Mouse (Mus musculus) midbrain, embryonic 14.5 days (tissue): ENCODE measurements around the gene Nat8f6. TPM values are rescaled to one million over a fixed set of nuclear protein-coding genes. Genes with fewer than 3 reads are reported as not detected.
"Not testable (repeated sequence)": the region's sequence is repeated elsewhere in the genome, so short reads cannot be mapped to it uniquely, and the experiment has no call there.

Experiments
- ATAC-seq: fragments of 200-750 bp; cut with Nextera tagmentation; 2 replicates; pipeline ENCODE4 v1.8.0; 2017; ENCODE audit warnings: moderate number of reproducible peaks, moderate library complexity; ENCODE audit not compliant: low FRiP score, low TSS enrichment
- DNase-seq: peaks from one replicate; pipeline ENCODE4 v3.0.0-alpha.2; 2015
- H3K27ac ChIP-seq: fragments of 300-500 bp; sonication (generic); replicated peaks from 2 replicates; pipeline ENCODE4 v1.5.1; 2014; ENCODE audit warnings: mild to moderate bottlenecking, low read depth, low read length, moderate library complexity
- H3K27me3 ChIP-seq: fragments of 300-500 bp; sonication (generic); 2 replicates; pipeline ENCODE4 v1.6.1; 2014; ENCODE audit warnings: low read length, control low read depth, mixed read lengths; ENCODE audit not compliant: control insufficient read depth, insufficient read depth
- H3K36me3 ChIP-seq: fragments of 300-500 bp; sonication (generic); 2 replicates; pipeline ENCODE4 v1.6.1; 2014; ENCODE audit warnings: low read length, control low read depth; ENCODE audit not compliant: control insufficient read depth, insufficient read depth
- H3K4me1 ChIP-seq: fragments of 300-500 bp; sonication (generic); 2 replicates; pipeline ENCODE4 v1.6.1; 2014; ENCODE audit warnings: mild to moderate bottlenecking, antibody characterized with exemption, low read length, control low read depth; ENCODE audit not compliant: control insufficient read depth, insufficient read depth
- H3K4me2 ChIP-seq: fragments of 300-500 bp; sonication (generic); 2 replicates; pipeline ENCODE4 v1.6.1; 2014; ENCODE audit warnings: mild to moderate bottlenecking, low read length, moderate library complexity
- H3K4me3 ChIP-seq: fragments of 300-500 bp; sonication (generic); replicated peaks from 2 replicates; pipeline ENCODE4 v1.5.1; 2014; ENCODE audit warnings: low read depth, low read length
- H3K9ac ChIP-seq: fragments of 300-500 bp; sonication (generic); replicated peaks from 2 replicates; pipeline ENCODE4 v1.6.1; 2014; ENCODE audit warnings: mild to moderate bottlenecking, low read length, moderate library complexity
- H3K9me3 ChIP-seq: fragments of 300-500 bp; sonication (generic); 2 replicates; pipeline ENCODE4 v1.6.1; 2016; ENCODE audit warnings: low read length, control low read depth, mixed read lengths; ENCODE audit not compliant: control insufficient read depth
- WGBS: fragments of 180-500 bp; shearing (Covaris S2); extraction: QIAGEN DNeasy Blood & Tissue Kit; methylation state at CpG from one replicate; pipeline ENCODE4 v1.1.7; 2014; 5-methylcytosine and 5-hydroxymethylcytosine counted together
- polyA plus RNA-seq: library from polyadenylated mRNA; unstranded; fragments of >200 nt; fragmentation: Nextera tagmentation; extraction: Ambion mirVana; gene quantifications from 2 replicates; pipeline ENCODE4 v1.2.1, GENCODE M21; 2014

Gene Nat8f6
- polyA plus RNA-seq, 1 experiment from 2014 or later, result not detected

DNA sequence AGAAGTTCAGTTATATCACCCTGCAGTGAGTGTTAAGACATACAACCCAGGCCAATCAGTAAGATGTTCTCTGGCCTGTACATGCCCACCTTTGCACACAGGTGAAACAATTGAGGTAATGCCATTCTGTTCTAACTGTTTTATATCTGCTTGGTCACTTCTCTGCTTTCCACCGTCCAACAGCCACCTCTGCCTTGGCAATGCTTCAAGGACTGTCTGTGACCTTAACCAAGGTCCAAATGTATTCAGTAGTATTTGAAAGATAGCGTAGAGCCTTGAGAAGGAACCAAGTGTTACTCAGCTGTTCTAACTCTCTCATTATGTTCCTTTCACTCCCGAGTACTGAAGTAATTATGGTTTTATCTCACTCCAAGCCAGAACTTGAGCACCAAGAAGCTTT lies 41.8 kb upstream of the Nat8f6 start:
- Histone ChIP-seq H3K36me3 (no peaks in the 10 kb centered on the region), H3K4me3 (no peak overlapping the region), H3K4me1 (no peaks in the 10 kb centered on the region), H3K9me3 (no peaks in the 10 kb centered on the region), H3K9ac (no peak overlapping the region), H3K27me3 (no peaks in the 10 kb centered on the region), H3K4me2 (no peak overlapping the region), H3K27ac (no peak overlapping the region)
- 89% methylated on average over 3 of the region's 3 CpGs for whole genome bisulfite sequencing
- ATAC-seq, result no peak
- no peak for DNase-seq

- Histone ChIP-seq H3K9ac (no peak overlapping the region), H3K27me3 (no peaks in the 10 kb centered on the region), H3K4me1 (no peaks in the 10 kb centered on the region), H3K4me2 (no peak overlapping the region), H3K9me3 (no peaks in the 10 kb centered on the region), H3K4me3 (no peak overlapping the region), H3K27ac (no peak overlapping the region), H3K36me3 (no peaks in the 10 kb centered on the region)
- WGBS, result 88% methylated on average over 3 of the region's 3 CpGs
- ATAC-seq (no peak), DNase-seq (no peak)
Observed at GRCm38 (mm10) chr6:85861247-85861646, 40.5 kb upstream of the Nat8f6 start.

DNA sequence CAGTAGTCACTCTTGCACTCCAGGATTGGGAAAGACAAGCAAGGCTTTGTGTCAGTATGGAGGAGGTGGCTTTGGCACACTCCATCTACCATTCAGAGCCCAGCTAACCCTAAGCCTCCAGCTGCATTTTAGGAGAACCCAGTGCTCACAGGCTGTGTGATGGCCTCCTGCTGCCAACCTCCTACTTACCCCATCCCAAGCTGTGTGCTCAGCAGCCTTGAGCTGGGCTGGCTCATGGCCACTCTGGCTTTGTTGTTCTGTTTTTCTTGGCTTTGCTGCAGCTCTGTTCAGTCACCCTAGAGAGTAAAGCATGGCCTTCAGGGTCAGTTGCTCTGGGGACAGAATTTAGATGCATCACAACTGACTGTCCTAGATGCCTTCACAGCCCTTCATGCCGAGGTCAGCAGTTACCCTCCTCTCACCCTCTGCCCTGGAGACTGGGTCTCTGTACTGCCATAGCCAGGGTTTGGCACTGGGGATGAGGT lies 35.5 kb upstream of the Nat8f6 start:
- ATAC-seq, result peak; percentile 17; the same call in 1 of the 2 replicates
- no peaks in the 10 kb centered on the region for H3K27me3 ChIP-seq
- no peak overlapping the region for H3K4me3 ChIP-seq
- no peaks in the 10 kb centered on the region for H3K9me3 ChIP-seq
- WGBS, result 75% methylated on average over 1 of the region's 1 CpGs
- no peaks in the 10 kb centered on the region for H3K4me1 ChIP-seq
- no peak overlapping the region for H3K27ac ChIP-seq
- no peaks in the 10 kb centered on the region for H3K36me3 ChIP-seq
- H3K9ac ChIP-seq, result no peak overlapping the region
- peak; percentile 25 for DNase-seq
- no peak overlapping the region for H3K4me2 ChIP-seq

DNA sequence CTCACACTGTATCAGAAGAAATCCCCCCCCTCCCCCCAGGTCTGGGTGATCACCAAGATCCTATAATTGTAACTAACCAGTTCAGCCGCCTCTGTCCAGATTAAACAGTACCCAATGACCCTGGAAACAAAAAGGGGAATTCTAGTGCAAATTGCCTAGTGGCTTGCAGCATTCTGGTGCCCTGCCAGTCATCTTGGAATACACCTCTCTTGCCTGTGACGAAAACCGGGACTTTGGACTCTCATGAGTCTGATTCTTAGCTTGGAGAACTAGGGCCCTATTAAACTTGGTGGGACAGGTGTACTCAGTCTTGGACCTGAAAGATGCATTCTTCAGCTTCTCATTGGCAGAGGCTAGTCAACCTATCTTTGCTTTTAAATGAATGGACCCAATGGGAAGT lies 32.7 kb upstream of the Nat8f6 start:
- no peak overlapping the region for H3K9ac ChIP-seq
- H3K36me3 ChIP-seq, result no peaks in the 10 kb centered on the region
- H3K27ac ChIP-seq, result no peak overlapping the region
- H3K4me1 ChIP-seq, result no peaks in the 10 kb centered on the region
- no peaks in the 10 kb centered on the region for H3K9me3 ChIP-seq
- DNase-seq, result no peak
- no peak overlapping the region for H3K4me2 ChIP-seq
- no peak overlapping the region for H3K4me3 ChIP-seq
- no peak for ATAC-seq
- 85% methylated on average over 3 of the region's 3 CpGs for WGBS
- no peaks in the 10 kb centered on the region for H3K27me3 ChIP-seq

GRCm38 (mm10) chr6:85851062-85851773 lies 30.5 kb upstream of the Nat8f6 start:
- 91% methylated on average over 7 of the region's 7 CpGs for WGBS
- DNase-seq (no peak), ATAC-seq (no peak)
- no peaks in the 10 kb centered on the region for H3K9me3 ChIP-seq
- H3K9ac ChIP-seq, result no peak overlapping the region
- no peak overlapping the region for H3K4me2 ChIP-seq
- H3K36me3 ChIP-seq, result no peaks in the 10 kb centered on the region
- H3K4me1 ChIP-seq, result no peaks in the 10 kb centered on the region
- no peaks in the 10 kb centered on the region for H3K27me3 ChIP-seq
- no peak overlapping the region for H3K27ac ChIP-seq
- no peak overlapping the region for H3K4me3 ChIP-seq

DNA sequence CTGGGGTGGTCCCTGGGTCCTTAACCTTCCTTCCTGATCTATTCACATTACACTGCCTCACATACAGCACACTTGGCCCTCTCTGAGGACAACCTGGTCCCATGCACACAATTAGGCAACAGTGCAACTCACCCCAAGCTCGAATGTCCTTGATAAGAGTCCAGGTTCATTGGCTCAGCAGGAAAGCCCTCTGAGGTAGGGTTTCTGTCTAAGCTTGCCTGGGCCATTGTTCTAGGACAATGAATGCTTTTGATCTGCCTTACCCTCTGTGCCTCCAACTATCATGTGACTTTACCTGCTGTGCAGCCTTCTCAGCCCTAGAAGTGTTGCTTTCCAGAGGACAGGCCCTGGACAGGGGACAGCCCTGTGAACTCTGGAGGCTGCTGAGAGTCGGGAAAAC lies 28.5 kb upstream of the Nat8f6 start:
- Histone ChIP-seq H3K4me1 (no peaks in the 10 kb centered on the region), H3K27ac (no peak overlapping the region), H3K27me3 (no peaks in the 10 kb centered on the region), H3K4me3 (no peak overlapping the region), H3K9ac (no peak overlapping the region), H3K9me3 (no peaks in the 10 kb centered on the region), H3K4me2 (no peak overlapping the region), H3K36me3 (no peaks in the 10 kb centered on the region)
- no peak for ATAC-seq
- 15% methylated on average over 2 of the region's 2 CpGs for whole genome bisulfite sequencing
- DNase-seq, result no peak

DNA sequence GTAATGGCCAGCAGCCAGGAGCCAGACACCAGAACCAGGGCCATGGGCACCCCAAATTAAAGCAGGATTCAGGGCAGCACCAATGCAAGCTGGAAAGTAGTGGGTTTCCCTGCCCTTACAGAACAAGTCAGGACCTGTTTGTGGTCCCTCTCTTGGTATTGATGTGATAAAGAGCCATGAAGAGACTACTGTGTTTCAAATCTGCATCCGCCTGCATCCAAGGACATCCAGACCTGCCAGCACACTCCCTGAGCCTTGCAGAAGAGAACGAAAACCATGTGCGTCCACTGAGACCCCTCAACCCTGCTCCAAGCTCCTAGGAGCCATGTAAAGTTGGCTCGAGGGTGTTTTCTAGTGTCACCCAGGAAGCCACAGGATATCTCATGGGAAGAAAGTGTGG lies 27.4 kb upstream of the Nat8f6 start:
- H3K27me3 ChIP-seq, result no peaks in the 10 kb centered on the region
- no peaks in the 10 kb centered on the region for H3K9me3 ChIP-seq
- H3K4me3 ChIP-seq, result no peak overlapping the region
- H3K4me2 ChIP-seq, result no peak overlapping the region
- no peak for ATAC-seq
- DNase-seq, result no peak
- no peak overlapping the region for H3K9ac ChIP-seq
- WGBS, result 92% methylated on average over 4 of the region's 4 CpGs
- no peak overlapping the region for H3K27ac ChIP-seq
- H3K36me3 ChIP-seq, result no peaks in the 10 kb centered on the region
- H3K4me1 ChIP-seq, result no peaks in the 10 kb centered on the region

GRCm38 (mm10) chr6:85846921-85847320 lies 26.2 kb upstream of the Nat8f6 start:
- Histone ChIP-seq H3K27me3 (no peaks in the 10 kb centered on the region), H3K9ac (no peak overlapping the region), H3K4me2 (no peak overlapping the region), H3K36me3 (no peaks in the 10 kb centered on the region), H3K4me1 (no peaks in the 10 kb centered on the region), H3K4me3 (no peak overlapping the region), H3K9me3 (no peaks in the 10 kb centered on the region), H3K27ac (no peak overlapping the region)
- DNase-seq, result no peak
- WGBS, result 42% methylated on average over 1 of the region's 1 CpGs
- no peak for ATAC-seq

DNA sequence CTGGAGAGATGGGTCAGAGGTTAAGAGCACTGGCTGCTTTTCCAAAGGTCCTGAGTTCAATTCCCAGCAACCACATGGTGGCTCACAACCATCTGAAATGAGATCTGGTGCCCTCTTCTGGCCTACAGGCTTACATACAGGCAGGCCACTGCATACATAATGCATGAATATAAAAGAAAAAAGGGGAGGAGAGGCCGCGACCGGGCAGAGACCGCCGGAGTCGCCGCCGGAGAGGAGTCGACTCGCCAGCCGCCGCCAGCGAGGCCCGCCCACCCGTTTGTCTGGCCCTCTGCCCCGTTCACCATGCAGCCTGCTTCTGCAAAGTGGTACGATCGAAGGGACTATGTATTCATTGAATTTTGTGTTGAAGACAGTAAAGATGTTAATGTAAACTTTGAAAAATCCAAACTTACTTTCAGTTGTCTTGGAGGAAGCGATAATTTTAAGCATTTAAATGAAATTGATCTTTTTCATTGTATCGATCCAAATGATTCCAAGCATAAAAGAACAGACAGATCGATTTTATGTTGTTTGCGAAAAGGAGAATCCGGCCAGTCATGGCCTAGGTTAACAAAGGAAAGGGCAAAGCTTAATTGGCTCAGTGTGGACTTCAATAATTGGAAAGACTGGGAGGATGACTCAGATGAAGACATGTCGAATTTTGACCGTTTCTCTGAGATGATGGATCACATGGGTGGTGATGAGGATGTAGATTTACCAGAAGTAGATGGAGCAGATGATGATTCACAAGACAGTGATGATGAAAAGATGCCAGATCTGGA lies 23.1 kb upstream of the Nat8f6 start:
- not testable (repeated sequence) for H3K27me3 ChIP-seq, H3K4me2 ChIP-seq, ATAC-seq, H3K9ac ChIP-seq, H3K4me1 ChIP-seq, H3K9me3 ChIP-seq, DNase-seq, H3K4me3 ChIP-seq, H3K36me3 ChIP-seq, H3K27ac ChIP-seq
- WGBS, result 70% methylated on average over 25 of the region's 25 CpGs
